In genomic region chr11:113745961-113746360, GRCm38 (mm10) we compare ENCODE assay signal across 18 mouse cellular contexts. TPM values are rescaled to one million over a fixed set of nuclear protein-coding genes. Genes with fewer than 3 reads are reported as not detected.
"Had no signal": no experiment of that assay in that cellular context is flagged by ENCODE, and none has a peak within 500 bp of the region (broad histone marks: within the 10 kb centered on the region; RNA-seq: fewer than 3 reads in every experiment).

No protein-coding gene starts in this region.

- DNase-seq: kidney, adult 2 months; kidney, postnatal 14 days; left cerebral cortex, postnatal 4 days; lung, embryonic 14.5 days; lung, postnatal 14 days; midbrain, embryonic 14.5 days; right cerebral cortex, adult 18-20 months; right cerebral cortex, postnatal 25 days; thymus, postnatal 36 days had no signal

- H3K9ac ChIP-seq: kidney, embryonic 15.5 days; limb, embryonic 13.5 days; liver, embryonic 14.5 days; lung, embryonic 14.5 days; neural tube, embryonic 15.5 days had no signal

- H3K9me3 ChIP-seq: kidney, embryonic 15.5 days; neural tube, embryonic 15.5 days had no signal

- H3K27me3 ChIP-seq: kidney, embryonic 15.5 days; limb, embryonic 13.5 days; neural tube, embryonic 15.5 days had no signal

- H3K27ac ChIP-seq: kidney, embryonic 15.5 days; limb, embryonic 13.5 days; liver, embryonic 14.5 days; midbrain, embryonic 10.5 days; neural tube, embryonic 15.5 days had no signal

- H3K4me3 ChIP-seq: kidney, embryonic 15.5 days; limb, embryonic 13.5 days; midbrain, embryonic 10.5 days; myocyte; neural tube, embryonic 15.5 days had no signal

- H3K36me3 ChIP-seq: neural tube, embryonic 15.5 days had no signal

- H3K4me2 ChIP-seq: kidney, embryonic 15.5 days; limb, embryonic 13.5 days; lung, embryonic 14.5 days; neural tube, embryonic 15.5 days had no signal

RNA-seq across cellular contexts. Expression of gene Cpsf4l, which starts 36.1 kb away (rescaled TPM):
- total RNA-seq: layer of hippocampus, postnatal 14 days; left cerebral cortex, postnatal 10 days; left cerebral cortex, postnatal 4 days had no signal
- polyA plus RNA-seq: small intestine, adult 2 months had no signal
